Mouse (Mus musculus): ENCODE data around the gene Tmigd1.
"Not testable (repeated sequence)": the region's sequence is repeated elsewhere in the genome, so short reads cannot be mapped to it uniquely, and the experiment has no call there.

Gene Tmigd1

DNA sequence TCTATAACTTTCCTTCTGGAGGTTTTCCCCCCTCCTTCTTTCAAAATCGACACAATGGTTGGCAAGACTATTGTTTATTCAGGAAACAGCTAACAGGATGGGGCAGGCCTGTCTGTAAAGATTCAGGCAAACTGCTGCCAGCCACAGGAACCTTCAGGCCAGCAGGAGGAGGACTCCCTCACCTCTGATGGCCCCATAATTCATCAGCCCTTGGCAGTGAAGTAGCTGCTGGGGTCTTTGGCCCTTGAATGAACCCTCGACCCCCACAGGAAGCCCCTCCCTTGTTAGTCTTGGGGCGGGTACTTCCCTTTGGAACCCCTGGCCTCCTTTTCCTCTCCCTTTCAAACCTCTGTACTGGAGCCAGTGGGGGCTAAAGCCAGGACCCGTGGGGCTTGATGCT, 8.4 kb upstream of the Tmigd1 start:
- POLR2A ChIA-PET, result no interaction called here

GRCm38 (mm10) chr11:76894240-76894639, 7.7 kb upstream of the Tmigd1 start:
- POLR2A ChIA-PET, result no interaction called here
- CTCF ChIA-PET, result interaction anchor here (0.5 to 1.5 kb wide), 14 partner anchors 10 to 531 kb away, joined by 3 to 9 read pairs (median 4); partner anchors contain the start of gene Gosr1 (in 1 of the 4)

More for the DNA sequence above, 8.4 kb upstream of the Tmigd1 start:
- CTCF ChIA-PET, result interaction anchor here (0.5 to 1.5 kb wide), 12 partner anchors 9 to 531 kb away, joined by 3 to 9 read pairs (median 4); partner anchors contain the start of gene Gosr1 (in 1 of the 4)

- ChIA-PET POLR2A (no interaction called here), CTCF (interaction anchor here in 1 of 4 experiments (0.6 to 0.7 kb wide), 2 partner anchors 108 to 195 kb away, joined by 3 read pairs; no protein-coding TSS in a partner anchor)
These were observed 5.6 kb upstream of the Tmigd1 start for GRCm38 (mm10) chr11:76896360-76896759.

GRCm38 (mm10) chr11:76897126-76897525, 4.8 kb upstream of the Tmigd1 start:
- ChIA-PET POLR2A (no interaction called here), CTCF (interaction anchor here in 1 of 4 experiments (0.6 kb wide), 1 partner anchor 251 kb away, joined by 3 read pairs; no protein-coding TSS in a partner anchor)

GRCm38 (mm10) chr11:76897871-76898270, 4.1 kb upstream of the Tmigd1 start:
- CTCF ChIA-PET, result interaction anchor here in 1 of 4 experiments (0.6 kb wide), 2 partner anchors 37 to 159 kb away, joined by 3 to 4 read pairs; no protein-coding TSS in a partner anchor
- POLR2A ChIA-PET, result interaction anchor here in 1 of 4 experiments (0.6 kb wide), 1 partner anchor 101 kb away, joined by 5 read pairs; the partner anchor contains the start of gene Slc6a4

DNA sequence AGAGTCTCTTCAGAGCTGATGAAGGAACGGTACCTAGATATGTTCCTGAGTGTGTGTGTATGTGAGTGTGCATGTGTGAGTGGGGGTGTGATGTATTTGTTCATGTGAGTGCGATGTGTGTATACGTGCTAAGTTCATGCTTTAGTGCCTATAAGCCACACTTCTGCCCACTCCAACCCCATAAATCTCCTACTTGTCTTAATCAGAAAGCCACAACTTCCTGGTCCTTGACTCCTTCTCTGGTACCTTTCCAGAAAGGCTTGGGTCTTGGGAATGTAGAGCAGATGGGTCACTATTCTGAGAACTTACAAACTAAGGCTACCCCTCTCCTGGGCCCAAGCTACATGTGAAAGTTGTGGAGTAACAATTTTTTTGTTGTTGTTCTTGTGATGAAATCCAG, 3.2 kb upstream of the Tmigd1 start:
- POLR2A ChIA-PET, result no interaction called here

GRCm38 (mm10) chr11:76899758-76900738, 1.9 kb upstream of the Tmigd1 start:
- CTCF ChIA-PET, result interaction anchor here in 3 of 4 experiments (0.6 to 1.2 kb wide), 4 partner anchors 22 to 554 kb away, joined by 3 to 4 read pairs (median 3); no protein-coding TSS in a partner anchor
- POLR2A ChIA-PET, result interaction anchor here in 2 of 4 experiments (0.6 kb wide), 2 partner anchors 114 to 290 kb away, joined by 4 to 7 read pairs; no protein-coding TSS in a partner anchor

More for the DNA sequence above, 3.2 kb upstream of the Tmigd1 start:
- CTCF ChIA-PET, result interaction anchor here in 1 of 4 experiments (0.6 kb wide), 1 partner anchor 36 kb away, joined by 3 read pairs; no protein-coding TSS in a partner anchor

DNA sequence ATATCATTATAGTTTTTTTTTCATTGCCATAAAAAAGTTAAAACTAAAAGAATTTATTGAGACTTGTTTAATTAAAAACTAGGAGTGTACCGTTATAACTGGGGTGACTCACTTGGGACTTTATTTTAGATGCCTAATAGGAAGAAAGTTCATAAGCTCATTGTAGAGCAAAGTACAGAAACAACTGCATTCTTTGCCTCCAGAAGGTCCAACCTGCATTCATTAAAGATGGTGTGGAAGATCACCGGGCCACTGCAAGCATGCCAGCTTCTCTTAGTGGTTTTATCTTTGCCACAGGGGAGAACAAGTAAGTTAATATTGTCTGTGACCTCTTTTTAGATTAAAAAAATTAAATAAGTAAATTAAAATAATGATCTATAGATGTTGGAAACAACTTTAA, 2.4 kb downstream of the Tmigd1 start:
- ChIA-PET CTCF (no interaction called here), POLR2A (interaction anchor here in 1 of 4 experiments (0.6 to 0.8 kb wide), 2 partner anchors 41 to 334 kb away, joined by 3 read pairs; no protein-coding TSS in a partner anchor)

DNA sequence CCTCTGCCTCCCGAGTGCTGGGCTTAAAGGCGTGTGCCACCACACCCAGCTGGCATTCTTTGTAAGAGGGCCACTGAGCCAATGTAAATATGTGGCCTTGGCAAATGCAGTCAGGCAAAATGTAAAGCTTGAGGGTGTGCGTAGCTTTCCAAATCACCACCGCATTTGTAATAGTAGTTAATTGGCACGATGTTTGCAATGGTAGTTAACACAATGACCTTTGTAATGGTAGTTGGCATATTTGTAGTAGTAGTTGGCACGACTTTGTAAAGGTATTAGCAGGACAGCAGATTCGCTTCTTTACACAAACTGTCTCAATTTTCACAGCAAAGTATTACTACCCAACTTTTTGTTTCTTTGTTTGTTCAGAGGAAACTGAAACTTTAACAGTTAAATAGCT, 6.7 kb downstream of the Tmigd1 start:
- POLR2A ChIA-PET, result interaction anchor here in 2 of 4 experiments (0.9 to 1.0 kb wide), 2 partner anchors 14 to 1831 kb away, joined by 4 to 10 read pairs; no protein-coding TSS in a partner anchor
- CTCF ChIA-PET, result interaction anchor here in 1 of 4 experiments (0.8 kb wide), 1 partner anchor 15 kb away, joined by 4 read pairs; no protein-coding TSS in a partner anchor

- ChIA-PET POLR2A (no interaction called here), CTCF (interaction anchor here in 3 of 4 experiments (0.6 to 0.7 kb wide), 3 partner anchors 246 to 1222 kb away, joined by 3 to 4 read pairs (median 3); no protein-coding TSS in a partner anchor)
These were observed 9.5 kb downstream of the Tmigd1 start for GRCm38 (mm10) chr11:76911325-76912054.

- POLR2A ChIA-PET, result interaction anchor here in 1 of 4 experiments (0.5 kb wide), 1 partner anchor 102 kb away, joined by 3 read pairs; no protein-coding TSS in a partner anchor
- CTCF ChIA-PET, result interaction anchor here in 2 of 4 experiments (0.6 to 0.7 kb wide), 2 partner anchors 496 to 1223 kb away, joined by 3 read pairs; no protein-coding TSS in a partner anchor
These were observed 10.1 kb downstream of the Tmigd1 start for GRCm38 (mm10) chr11:76912055-76912395.

DNA sequence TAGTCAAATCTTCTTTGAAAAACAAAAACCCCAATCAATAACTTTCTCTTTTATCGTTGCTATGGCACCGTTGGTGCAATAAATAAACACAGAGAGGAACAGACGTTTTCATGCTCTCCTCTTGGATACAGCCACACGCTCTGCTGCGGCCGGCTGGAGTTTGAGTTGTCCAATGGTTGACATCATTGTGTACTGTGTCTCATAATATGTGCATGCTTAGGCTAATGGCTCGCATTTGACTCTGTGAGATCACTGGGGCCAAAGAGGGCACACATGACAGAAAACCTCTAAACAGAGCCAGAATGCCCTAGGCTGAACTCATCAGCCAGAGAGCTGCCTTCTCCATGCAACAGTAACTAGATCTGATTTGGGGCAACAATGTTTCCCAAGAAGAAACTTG, 12.4 kb downstream of the Tmigd1 start:
- POLR2A ChIA-PET, result no interaction called here
- CTCF ChIA-PET, result no interaction called here

- POLR2A ChIA-PET, result interaction anchor here in 3 of 4 experiments (0.5 to 0.9 kb wide), 5 partner anchors 9 to 160 kb away, joined by 3 to 9 read pairs (median 4); no protein-coding TSS in a partner anchor
These were observed 14.7 kb downstream of the Tmigd1 start for GRCm38 (mm10) chr11:76916539-76917229.

GRCm38 (mm10) chr11:76917230-76917548, 15.2 kb downstream of the Tmigd1 start:
- ChIA-PET POLR2A (interaction anchor here in 1 of 4 experiments (0.5 kb wide), 1 partner anchor 160 kb away, joined by 4 read pairs; no protein-coding TSS in a partner anchor), CTCF (no interaction called here)

More at GRCm38 (mm10) chr11:76916539-76917229, 14.7 kb downstream of the Tmigd1 start:
- CTCF ChIA-PET, result interaction anchor here in 2 of 4 experiments (0.6 to 0.7 kb wide), 4 partner anchors 36 to 756 kb away, joined by 3 to 7 read pairs (median 4); no protein-coding TSS in a partner anchor

GRCm38 (mm10) chr11:76920607-76921006, 18.6 kb downstream of the Tmigd1 start:
- POLR2A ChIA-PET, result interaction anchor here in 2 of 4 experiments (0.6 to 1.5 kb wide), 3 partner anchors 23 to 158 kb away, joined by 3 to 4 read pairs (median 3); no protein-coding TSS in a partner anchor

GRCm38 (mm10) chr11:76924759-76925236, 22.8 kb downstream of the Tmigd1 start, which contains the start of gene Blmh:
Gene Blmh, plus strand, starts transcription at chr11:76924809.
- ChIA-PET POLR2A (interaction anchor here in 2 of 4 experiments (0.5 to 1.2 kb wide), 3 partner anchors 21 to 567 kb away, joined by 3 to 15 read pairs (median 3); no protein-coding TSS in a partner anchor), CTCF (no interaction called here)

More at GRCm38 (mm10) chr11:76920607-76921006, 18.6 kb downstream of the Tmigd1 start:
- CTCF ChIA-PET, result no interaction called here

DNA sequence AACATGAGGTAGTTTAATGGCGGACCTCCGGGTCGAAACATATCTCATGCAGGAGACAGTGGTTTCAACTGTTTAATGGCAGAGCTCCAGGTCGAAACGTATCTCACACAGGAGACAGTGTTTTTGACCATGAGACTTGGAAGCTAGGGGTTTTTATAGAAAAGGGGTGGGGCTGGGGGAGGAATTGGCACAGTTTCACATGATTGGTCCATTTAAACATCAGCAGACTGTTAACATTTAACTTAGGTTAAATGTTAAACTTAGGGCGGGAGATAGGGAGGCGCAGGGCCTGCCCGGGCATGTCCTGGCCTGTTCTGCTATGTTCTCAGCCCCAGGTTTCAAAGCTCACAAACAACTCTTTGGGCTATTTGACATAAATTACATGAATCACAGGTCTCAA, 26.6 kb downstream of the Tmigd1 start:
- POLR2A ChIA-PET, CTCF ChIA-PET: not testable (repeated sequence)
